Mouse (Mus musculus) Patski (cell line): Measurements from ENCODE around the gene Ahnak2. TPM values are rescaled to one million over a fixed set of nuclear protein-coding genes. Genes with fewer than 3 reads are reported as not detected.

Experiments used
- ATAC-seq: fragments of 100-300 bp; one replicate; pipeline ENCODE4 v1.8.0; 2021
- CTCF ChIA-PET: fragments of 350-600 bp; sonication (Branson Sonifier 250); formaldehyde crosslinking; loops from one replicate; lab custom pipeline; 2022; ENCODE audit warnings: inconsistent platforms; lab: Charles Lee
- POLR2A ChIA-PET: fragments of 350-600 bp; sonication (Branson Sonifier 250); formaldehyde crosslinking; loops from one replicate; lab custom pipeline; 2022; ENCODE audit warnings: antibody characterized with exemption, inconsistent platforms; lab: Charles Lee
- DNase-seq: peaks from one replicate; pipeline ENCODE4 v3.0.0-alpha.2; 2011; ENCODE audit warnings: low read depth, low spot score
- H3K27me3 ChIP-seq: fragments of 371-371 bp; one replicate; pipeline ENCODE4 v1.5.1; 2021
- CTCF ChIP-seq: fragments of 100-300 bp; IDR thresholded peaks from one replicate; pipeline ENCODE4 v1.5.1; 2021
- in situ Hi-C: fragments of 300-500 bp; cut with MboI; formaldehyde crosslinking; loops from 3 replicates; pipeline ENCODE4 v1.11.1; 2018; ENCODE audit warnings: low pct_unique_long_range_greater_than_20kb, mixed read lengths
- polyA plus RNA-seq: library from polyadenylated mRNA; unstranded; gene quantifications from one replicate; pipeline ENCODE4 v1.2.3, GENCODE M21; 2021

Gene Ahnak2
- polyA plus RNA-seq, 1 experiment from 2014 or later = 44.1 TPM

DNA sequence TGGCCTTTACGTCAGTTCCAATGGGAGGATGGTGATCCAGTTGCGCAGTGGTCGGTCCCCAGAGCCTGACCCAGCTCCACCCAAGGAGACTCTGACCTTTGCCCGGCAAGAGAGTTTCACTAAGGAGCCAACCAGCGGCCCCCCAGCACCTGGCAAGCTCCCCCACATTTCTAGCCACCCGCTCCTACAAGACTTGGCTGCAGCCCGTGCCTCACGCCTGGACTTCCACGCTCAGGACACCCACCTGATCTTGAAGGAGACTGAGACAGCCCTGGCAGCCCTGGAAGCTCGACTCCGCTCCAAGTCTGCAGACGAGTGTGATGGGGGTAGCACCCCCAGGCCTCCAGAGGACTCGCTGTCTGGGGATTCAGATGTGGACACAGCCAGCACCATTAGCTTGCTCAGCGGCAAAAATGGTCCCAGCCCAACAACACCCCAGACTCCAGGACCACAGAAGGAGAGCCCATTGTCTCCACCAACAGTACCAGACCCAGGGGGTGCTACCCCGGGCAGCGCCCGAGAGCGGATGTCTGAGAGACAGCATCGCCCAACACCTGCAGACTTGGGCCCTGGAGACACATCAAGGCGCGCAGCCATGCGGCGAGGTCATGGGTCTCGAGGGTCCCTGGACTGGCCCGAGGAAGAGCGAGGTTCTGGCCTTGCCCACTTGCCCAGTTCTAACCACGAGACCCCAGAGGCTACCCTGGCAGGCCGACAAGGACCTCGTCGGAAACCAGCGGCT, 64.0 kb downstream of the Ahnak2 start:
- POLR2A ChIA-PET = no interaction called here
- no peak for TF ChIP-seq CTCF
- DNase-seq = no peak
- no peak for ATAC-seq
- CTCF ChIA-PET = no interaction called here
- in situ Hi-C loops = no loop called here
- no peaks in the 10 kb centered on the region for H3K27me3 ChIP-seq

DNA sequence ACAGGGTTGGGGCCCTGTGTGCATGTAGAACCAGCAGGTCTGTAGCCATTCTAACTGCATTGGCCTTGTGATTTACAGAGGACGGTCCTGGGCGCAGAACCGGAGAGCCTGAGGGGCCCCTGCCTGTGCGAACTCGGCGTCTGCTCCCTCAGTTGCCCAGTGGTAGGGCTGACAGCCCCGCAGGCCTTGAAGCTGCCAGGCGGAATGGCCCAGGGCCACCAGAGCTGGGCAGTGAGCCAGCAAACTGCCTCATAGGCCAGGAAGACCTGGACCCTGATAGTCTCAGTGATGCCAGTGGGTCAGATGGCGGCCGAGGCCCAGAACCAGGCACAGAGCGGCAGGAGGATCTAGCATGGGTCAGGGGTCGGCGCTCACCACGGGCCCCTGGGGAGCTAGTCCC, 64.7 kb downstream of the Ahnak2 start:
- ChIA-PET CTCF (interaction anchor here (0.8 kb wide), 1 partner anchor 106 kb away, joined by 3 read pairs; no protein-coding TSS in a partner anchor), POLR2A (no interaction called here)
- H3K27me3 ChIP-seq = no peaks in the 10 kb centered on the region
- ATAC-seq (no peak), DNase-seq (no peak)
- TF ChIP-seq CTCF = no peak
- in situ Hi-C loops = no loop called here

DNA sequence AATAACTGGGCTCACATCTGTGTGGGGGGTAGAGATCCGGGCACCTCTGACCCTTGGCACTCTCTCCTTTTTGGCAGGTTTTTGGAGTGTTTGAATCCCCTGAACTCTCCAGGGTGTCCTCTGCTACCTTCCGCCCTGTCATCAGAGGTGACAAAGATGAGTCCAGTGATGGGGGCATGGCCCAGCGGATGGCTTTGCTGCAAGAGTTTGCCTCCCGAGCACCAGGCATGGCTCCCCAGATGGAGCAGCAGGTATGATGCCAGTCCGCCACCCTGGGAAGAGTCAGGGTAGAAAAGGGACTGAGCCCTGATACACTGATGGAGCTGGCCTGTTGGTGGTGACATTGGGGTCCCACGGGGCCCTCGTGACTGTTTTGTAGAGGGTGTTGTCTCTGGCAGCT, 65.4 kb downstream of the Ahnak2 start:
- H3K27me3 ChIP-seq = no peaks in the 10 kb centered on the region
- CTCF ChIA-PET = interaction anchor here (0.8 kb wide), 1 partner anchor 107 kb away, joined by 3 read pairs; no protein-coding TSS in a partner anchor
- no peak for TF ChIP-seq CTCF
- in situ Hi-C loops = no loop called here
- POLR2A ChIA-PET = no interaction called here
- DNase-seq (no peak), ATAC-seq (no peak)

- in situ Hi-C loops = no loop called here
- no peak for ATAC-seq
- no peak for TF ChIP-seq CTCF
- ChIA-PET POLR2A (no interaction called here), CTCF (no interaction called here)
- no peak for DNase-seq
- H3K27me3 ChIP-seq = no peaks in the 10 kb centered on the region
Observed at GRCm38 (mm10) chr12:112736636-112736925, 65.9 kb downstream of the Ahnak2 start.

- no peak for ATAC-seq
- ChIA-PET POLR2A (no interaction called here), CTCF (no interaction called here)
- no peak for DNase-seq
- no peaks in the 10 kb centered on the region for H3K27me3 ChIP-seq
- in situ Hi-C loops = no loop called here
- TF ChIP-seq CTCF = no peak
Observed at GRCm38 (mm10) chr12:112735896-112736635, 66.4 kb downstream of the Ahnak2 start.

GRCm38 (mm10) chr12:112734881-112735655, 67.4 kb downstream of the Ahnak2 start:
- no peaks in the 10 kb centered on the region for H3K27me3 ChIP-seq
- TF ChIP-seq CTCF = no peak
- ChIA-PET POLR2A (no interaction called here), CTCF (interaction anchor here (0.9 to 1.2 kb wide), 2 partner anchors 10 to 12 kb away, joined by 3 read pairs; no protein-coding TSS in a partner anchor)
- in situ Hi-C loops = no loop called here
- ATAC-seq (no peak), DNase-seq (no peak)

DNA sequence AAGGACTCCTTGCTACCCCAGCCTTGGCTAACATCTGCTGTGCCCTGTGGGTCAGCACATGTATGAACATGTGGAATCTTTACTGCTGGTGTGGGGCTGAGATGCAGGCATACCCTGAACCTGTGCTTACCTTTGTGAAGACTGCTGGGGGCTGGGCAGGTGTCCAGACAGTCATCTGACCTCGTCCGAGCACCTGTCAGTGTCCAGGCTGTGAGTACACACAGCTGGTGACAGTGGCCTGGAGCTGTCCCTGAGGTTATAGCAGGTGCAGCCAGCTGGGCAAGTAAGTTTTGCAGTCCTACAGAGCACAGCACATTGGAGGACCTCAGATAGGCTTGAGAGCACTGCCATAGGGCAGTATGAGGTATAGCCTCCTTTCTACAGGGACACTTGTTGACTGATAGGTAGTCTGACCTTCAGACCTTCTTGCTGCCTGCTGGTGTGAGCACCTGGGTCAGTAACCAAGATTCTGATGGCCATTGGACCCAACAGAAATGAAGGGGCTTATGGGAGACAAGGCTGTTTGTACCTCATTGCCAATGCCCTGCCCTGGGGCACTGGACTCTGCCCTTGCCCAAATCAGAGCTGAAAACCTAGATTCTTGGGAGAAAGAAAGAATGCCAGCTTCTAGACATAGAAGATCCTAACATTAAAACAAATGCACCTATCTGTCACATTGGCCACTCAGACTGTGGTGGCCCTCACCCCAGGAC, 68.2 kb downstream of the Ahnak2 start:
- no peak for ATAC-seq
- DNase-seq = no peak
- POLR2A ChIA-PET = no interaction called here
- CTCF ChIA-PET = interaction anchor here (0.9 to 1.2 kb wide), 2 partner anchors 10 to 13 kb away, joined by 3 read pairs; no protein-coding TSS in a partner anchor
- H3K27me3 ChIP-seq = no peaks in the 10 kb centered on the region
- in situ Hi-C loops = no loop called here
- no peak for TF ChIP-seq CTCF

GRCm38 (mm10) chr12:112732591-112732990, 69.9 kb downstream of the Ahnak2 start:
- ChIA-PET CTCF (no interaction called here), POLR2A (no interaction called here)
- TF ChIP-seq CTCF = no peak
- H3K27me3 ChIP-seq = no peaks in the 10 kb centered on the region
- no peak for ATAC-seq
- no peak for DNase-seq
- in situ Hi-C loops = no loop called here

GRCm38 (mm10) chr12:112730808-112731207, 71.6 kb downstream of the Ahnak2 start:
- ATAC-seq = no peak

GRCm38 (mm10) chr12:112727801-112728200, 74.7 kb downstream of the Ahnak2 start:
- ChIA-PET CTCF (interaction anchor here (1.0 to 1.3 kb wide), 3 partner anchors 10 to 19 kb away, joined by 3 read pairs; no protein-coding TSS in a partner anchor), POLR2A (no interaction called here)
- no peak for TF ChIP-seq CTCF
- no peaks in the 10 kb centered on the region for H3K27me3 ChIP-seq
- DNase-seq (no peak), ATAC-seq (no peak)
- in situ Hi-C loops = no loop called here

More at GRCm38 (mm10) chr12:112730808-112731207, 71.6 kb downstream of the Ahnak2 start:
- H3K27me3 ChIP-seq = no peaks in the 10 kb centered on the region
- no peak for TF ChIP-seq CTCF
- POLR2A ChIA-PET = no interaction called here
- in situ Hi-C loops = no loop called here
- CTCF ChIA-PET = interaction anchor here (1.3 kb wide), 1 partner anchor 145 kb away, joined by 3 read pairs; no protein-coding TSS in a partner anchor
- DNase-seq = no peak
